Mouse (Mus musculus): ENCODE results near the gene Atp6v1g2. TPM values are rescaled to one million over a fixed set of nuclear protein-coding genes. Genes with fewer than 3 reads are reported as not detected.

Gene Atp6v1g2
- total and polyA plus RNA-seq, 2 experiments from 2014 or later = 117 to 210 TPM

- H3K4me1 ChIP-seq (ENCODE audit: insufficient read depth, low read length) = no peaks in the 10 kb centered on the region
- 76% methylated on average over 28 of the region's 28 CpGs for WGBS
- no peak within 1 kb of the TSS for H3K4me3 ChIP-seq (ENCODE audit: low read depth, low read length)
- H3K27ac ChIP-seq (ENCODE audit: low read depth, low read length) = no peak within 1 kb of the TSS
- no peak for ATAC-seq (ENCODE audit: low FRiP score)
- H3K27me3 ChIP-seq (ENCODE audit: insufficient read depth, low read length) = no peaks in the 10 kb centered on the region
- no peak for TF ChIP-seq CTCF (IDR thresholded peaks at IDR 0.05)
- H3K9me3 ChIP-seq (ENCODE audit: low read length) = no peaks in the 10 kb centered on the region
- H3K9ac ChIP-seq (replicated peaks; ENCODE audit: low read length, poor library complexity, severe bottlenecking) = no peak within 1 kb of the TSS
- DNase-seq (ENCODE audit: low spot score) = no peak
- H3K4me2 ChIP-seq (ENCODE audit: low read depth, low read length, poor library complexity, severe bottlenecking) = no peak within 1 kb of the TSS
- H3K36me3 ChIP-seq (ENCODE audit: insufficient read depth, low read length) = peaks cover 21% of the 10 kb centered on the region
Observed at GRCm38 (mm10) chr17:35220156-35220952, 13.1 kb upstream of the Atp6v1g2 start, which contains the start of gene Gm16181. Gm16181 (plus strand) TSS chr17:35220834.

- TF ChIP-seq CTCF (IDR thresholded peaks at IDR 0.05) = no peak
- DNase-seq (ENCODE audit: low spot score) (no peak), ATAC-seq (ENCODE audit: low FRiP score) (no peak)
- H3K9me3 ChIP-seq (ENCODE audit: low read length) = no peaks in the 10 kb centered on the region
- no peak overlapping the region for H3K27ac ChIP-seq (ENCODE audit: low read depth, low read length)
- no peak overlapping the region for H3K4me2 ChIP-seq (ENCODE audit: low read depth, low read length, poor library complexity, severe bottlenecking)
- no peak overlapping the region for H3K9ac ChIP-seq (replicated peaks; ENCODE audit: low read length, poor library complexity, severe bottlenecking)
- H3K4me1 ChIP-seq (ENCODE audit: insufficient read depth, low read length) = no peaks in the 10 kb centered on the region
- H3K4me3 ChIP-seq (ENCODE audit: low read depth, low read length) = no peak overlapping the region
- WGBS = 78% methylated on average over 6 of the region's 6 CpGs
- peaks cover 22% of the 10 kb centered on the region for H3K36me3 ChIP-seq (ENCODE audit: insufficient read depth, low read length)
- no peaks in the 10 kb centered on the region for H3K27me3 ChIP-seq (ENCODE audit: insufficient read depth, low read length)
Observed at GRCm38 (mm10) chr17:35222299-35222698, 11.2 kb upstream of the Atp6v1g2 start.

- no peak overlapping the region for H3K4me2 ChIP-seq (ENCODE audit: low read depth, low read length, poor library complexity, severe bottlenecking)
- no peak for ATAC-seq (ENCODE audit: low FRiP score)
- no peak for DNase-seq (ENCODE audit: low spot score)
- peaks cover 35% of the 10 kb centered on the region for H3K36me3 ChIP-seq (ENCODE audit: insufficient read depth, low read length)
- no peaks in the 10 kb centered on the region for H3K4me1 ChIP-seq (ENCODE audit: insufficient read depth, low read length)
- TF ChIP-seq CTCF (IDR thresholded peaks at IDR 0.05) = no peak
- no peak overlapping the region for H3K9ac ChIP-seq (replicated peaks; ENCODE audit: low read length, poor library complexity, severe bottlenecking)
- H3K27me3 ChIP-seq (ENCODE audit: insufficient read depth, low read length) = no peaks in the 10 kb centered on the region
- WGBS = 90% methylated on average over 4 of the region's 4 CpGs
- no peak overlapping the region for H3K4me3 ChIP-seq (ENCODE audit: low read depth, low read length)
- no peak overlapping the region for H3K27ac ChIP-seq (ENCODE audit: low read depth, low read length)
- H3K9me3 ChIP-seq (ENCODE audit: low read length) = no peaks in the 10 kb centered on the region
Observed at GRCm38 (mm10) chr17:35224641-35225040, 8.8 kb upstream of the Atp6v1g2 start.

GRCm38 (mm10) chr17:35225456-35225855 is 8.0 kb upstream of the Atp6v1g2 start:
- peaks cover 32% of the 10 kb centered on the region for H3K36me3 ChIP-seq (ENCODE audit: insufficient read depth, low read length)
- H3K9me3 ChIP-seq (ENCODE audit: low read length) = no peaks in the 10 kb centered on the region
- no peak overlapping the region for H3K9ac ChIP-seq (replicated peaks; ENCODE audit: low read length, poor library complexity, severe bottlenecking)
- ATAC-seq (ENCODE audit: low FRiP score) (no peak), DNase-seq (ENCODE audit: low spot score) (no peak)
- TF ChIP-seq CTCF (IDR thresholded peaks at IDR 0.05) = no peak
- no peaks in the 10 kb centered on the region for H3K27me3 ChIP-seq (ENCODE audit: insufficient read depth, low read length)
- H3K27ac ChIP-seq (ENCODE audit: low read depth, low read length) = no peak overlapping the region
- WGBS = 91% methylated on average over 5 of the region's 5 CpGs
- H3K4me2 ChIP-seq (ENCODE audit: low read depth, low read length, poor library complexity, severe bottlenecking) = no peak overlapping the region
- H3K4me3 ChIP-seq (ENCODE audit: low read depth, low read length) = no peak overlapping the region
- no peaks in the 10 kb centered on the region for H3K4me1 ChIP-seq (ENCODE audit: insufficient read depth, low read length)

GRCm38 (mm10) chr17:35226561-35227046 is 6.9 kb upstream of the Atp6v1g2 start:
- H3K36me3 ChIP-seq (ENCODE audit: insufficient read depth, low read length) = peaks cover 33% of the 10 kb centered on the region
- ATAC-seq (ENCODE audit: low FRiP score) = no peak

GRCm38 (mm10) chr17:35231022-35231421 is 2.4 kb upstream of the Atp6v1g2 start:
- H3K27me3 ChIP-seq (ENCODE audit: insufficient read depth, low read length) = no peaks in the 10 kb centered on the region
- H3K9me3 ChIP-seq (ENCODE audit: low read length) = no peaks in the 10 kb centered on the region
- 93% methylated on average over 10 of the region's 10 CpGs for WGBS
- H3K4me3 ChIP-seq (ENCODE audit: low read depth, low read length) = no peak overlapping the region
- no peak overlapping the region for H3K9ac ChIP-seq (replicated peaks; ENCODE audit: low read length, poor library complexity, severe bottlenecking)
- ATAC-seq (ENCODE audit: low FRiP score) (no peak), DNase-seq (ENCODE audit: low spot score) (no peak)
- no peak overlapping the region for H3K4me2 ChIP-seq (ENCODE audit: low read depth, low read length, poor library complexity, severe bottlenecking)
- no peak for TF ChIP-seq CTCF (IDR thresholded peaks at IDR 0.05)
- peaks cover 46% of the 10 kb centered on the region for H3K36me3 ChIP-seq (ENCODE audit: insufficient read depth, low read length)
- peaks cover 5% of the 10 kb centered on the region; the same call in 1 of the 2 replicates for H3K4me1 ChIP-seq (ENCODE audit: insufficient read depth, low read length)
- no peak overlapping the region for H3K27ac ChIP-seq (ENCODE audit: low read depth, low read length)

More at GRCm38 (mm10) chr17:35226561-35227046, 6.9 kb upstream of the Atp6v1g2 start:
- DNase-seq (ENCODE audit: low spot score) = no peak
- no peak overlapping the region for H3K9ac ChIP-seq (replicated peaks; ENCODE audit: low read length, poor library complexity, severe bottlenecking)
- 84% methylated on average over 14 of the region's 14 CpGs for WGBS
- H3K9me3 ChIP-seq (ENCODE audit: low read length) = no peaks in the 10 kb centered on the region
- TF ChIP-seq CTCF (IDR thresholded peaks at IDR 0.05) = no peak
- H3K4me2 ChIP-seq (ENCODE audit: low read depth, low read length, poor library complexity, severe bottlenecking) = no peak overlapping the region
- no peaks in the 10 kb centered on the region for H3K4me1 ChIP-seq (ENCODE audit: insufficient read depth, low read length)
- H3K27me3 ChIP-seq (ENCODE audit: insufficient read depth, low read length) = no peaks in the 10 kb centered on the region
- no peak overlapping the region for H3K4me3 ChIP-seq (ENCODE audit: low read depth, low read length)
- no peak overlapping the region for H3K27ac ChIP-seq (ENCODE audit: low read depth, low read length)
